Mouse (Mus musculus): ENCODE data around the gene Olfr695. TPM values are rescaled to one million over a fixed set of nuclear protein-coding genes. Genes with fewer than 3 reads are reported as not detected.

Olfr695 gene
- polyA plus RNA-seq, 1 experiment from 2014 or later, result not detected

DNA sequence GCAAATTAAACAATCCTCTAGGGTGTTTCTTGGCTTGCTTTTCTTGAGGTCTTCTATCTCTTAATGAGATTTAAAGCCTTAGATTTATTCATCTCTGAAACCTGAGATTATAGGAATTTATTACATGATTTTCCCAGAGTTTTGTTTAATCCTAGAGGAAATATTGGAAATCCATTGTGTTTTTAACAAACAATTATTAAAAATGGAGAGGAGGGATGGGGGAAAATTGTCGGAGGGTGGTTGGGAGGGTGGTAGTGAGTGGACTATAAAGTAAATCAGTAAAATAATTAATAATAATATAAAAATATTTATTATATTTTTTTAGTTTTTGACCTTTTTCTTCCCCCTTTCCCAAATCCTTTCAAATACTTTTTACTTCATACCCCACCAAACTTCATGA is 24.5 kb downstream of the Olfr695 start, which contains the start of gene Olfr694:
TSS of gene Olfr694 (minus strand) at position 101 of the 400 bp plus-strand sequence.
- Histone ChIP-seq H3K9ac (no peak within 1 kb of the TSS), H3K36me3 (no peaks in the 10 kb centered on the region), H3K27me3 (replicated peaks) (no peaks in the 10 kb centered on the region), H3K4me3 (replicated peaks) (no peak within 1 kb of the TSS), H3K27ac (no peak within 1 kb of the TSS), H3K4me1 (replicated peaks) (no peaks in the 10 kb centered on the region), H3K9me3 (no peaks in the 10 kb centered on the region), H3K4me2 (replicated peaks) (no peak within 1 kb of the TSS)
- 83% methylated on average over 1 of the region's 1 CpGs for WGBS
- ATAC-seq, result no peak

DNA sequence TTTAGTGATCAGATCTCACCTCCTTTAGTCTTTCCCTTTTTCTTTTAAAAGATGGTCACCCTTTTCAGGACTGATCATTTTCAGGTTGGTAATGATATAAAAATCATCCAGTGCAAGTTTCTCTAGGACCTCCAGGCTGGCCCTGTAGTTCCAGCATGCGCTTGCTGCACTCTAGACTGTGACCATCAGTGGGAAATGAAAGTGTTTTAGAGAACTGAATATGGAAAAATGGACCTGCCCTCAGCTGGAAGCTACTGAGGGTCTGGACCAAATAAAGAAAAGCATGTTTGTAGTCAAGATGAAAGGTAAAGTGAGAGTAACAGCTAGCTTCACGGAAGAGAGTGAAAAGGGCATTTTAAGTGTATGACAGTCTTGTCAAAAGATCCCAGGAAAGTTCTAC is 30.8 kb downstream of the Olfr695 start:
- Histone ChIP-seq H3K4me3 (replicated peaks) (no peak overlapping the region), H3K27ac (no peak overlapping the region), H3K27me3 (replicated peaks) (no peaks in the 10 kb centered on the region), H3K9ac (no peak overlapping the region), H3K4me2 (replicated peaks) (no peak overlapping the region), H3K9me3 (no peaks in the 10 kb centered on the region), H3K36me3 (no peaks in the 10 kb centered on the region), H3K4me1 (replicated peaks) (no peaks in the 10 kb centered on the region)
- WGBS, result 85% methylated on average over 2 of the region's 2 CpGs
- ATAC-seq, result no peak

DNA sequence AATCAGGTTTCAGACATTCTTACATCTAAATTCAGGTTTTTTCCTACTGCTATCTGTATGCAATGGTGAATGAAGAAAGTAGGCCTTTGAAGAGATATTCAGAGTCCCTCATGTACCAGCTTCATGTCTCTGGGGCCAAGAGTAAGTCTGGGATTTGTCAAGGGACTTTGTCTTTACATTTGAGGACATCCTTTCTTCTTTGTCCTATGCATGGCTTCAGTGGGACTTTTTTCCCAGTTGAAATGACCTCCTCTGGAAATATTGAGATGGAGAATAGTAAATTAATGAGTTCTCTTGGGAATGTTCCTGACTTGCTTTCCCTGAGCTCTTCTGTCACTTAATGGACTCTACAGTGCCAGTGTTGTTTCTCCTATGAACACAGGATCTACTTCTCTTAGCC is 35.7 kb downstream of the Olfr695 start, which contains the start of gene Olfr693:
TSS of gene Olfr693 (minus strand) at position 101 of the 400 bp plus-strand sequence.
- Histone ChIP-seq H3K9ac (no peak within 1 kb of the TSS), H3K4me1 (replicated peaks) (no peaks in the 10 kb centered on the region), H3K36me3 (no peaks in the 10 kb centered on the region), H3K4me2 (replicated peaks) (no peak within 1 kb of the TSS), H3K27ac (no peak within 1 kb of the TSS), H3K4me3 (replicated peaks) (no peak within 1 kb of the TSS), H3K27me3 (replicated peaks) (no peaks in the 10 kb centered on the region), H3K9me3 (no peaks in the 10 kb centered on the region)
- ATAC-seq, result no peak

Other genes starting within 250 kb of the Olfr695 start
- not detected in 2 replicates for gene Olfr693, start 35.8 kb downstream of the Olfr695 start, polyA plus RNA-seq (2015; fragmentation: Nextera tagmentation; extraction: Ambion mirVana)
- gene Olfr694, start 24.6 kb downstream of the Olfr695 start, polyA plus RNA-seq (2015; fragmentation: Nextera tagmentation; extraction: Ambion mirVana), result not detected in 2 replicates
- not detected in 2 replicates for gene Olfr697, start 26.0 kb upstream of the Olfr695 start, polyA plus RNA-seq (2015; fragmentation: Nextera tagmentation; extraction: Ambion mirVana)
- not detected in 2 replicates for gene Olfr698, start 39.0 kb upstream of the Olfr695 start, polyA plus RNA-seq (2015; fragmentation: Nextera tagmentation; extraction: Ambion mirVana)
- not detected in 2 replicates for gene Olfr699, start 76.8 kb upstream of the Olfr695 start, polyA plus RNA-seq (2015; fragmentation: Nextera tagmentation; extraction: Ambion mirVana)
- gene Olfr700, start 92.4 kb upstream of the Olfr695 start, polyA plus RNA-seq (2015; fragmentation: Nextera tagmentation; extraction: Ambion mirVana), result not detected in 2 replicates
- not detected in 2 replicates for gene Olfr701, start 97.7 kb upstream of the Olfr695 start, polyA plus RNA-seq (2015; fragmentation: Nextera tagmentation; extraction: Ambion mirVana)
- not detected in 2 replicates for gene Olfr702, start 117.5 kb upstream of the Olfr695 start, polyA plus RNA-seq (2015; fragmentation: Nextera tagmentation; extraction: Ambion mirVana)
- not detected in 2 replicates for gene Olfr703, start 127.0 kb upstream of the Olfr695 start, polyA plus RNA-seq (2015; fragmentation: Nextera tagmentation; extraction: Ambion mirVana)
- not detected in 2 replicates for gene Olfr704, start 146.8 kb upstream of the Olfr695 start, polyA plus RNA-seq (2015; fragmentation: Nextera tagmentation; extraction: Ambion mirVana)
- not detected in 2 replicates for gene Olfr705, start 160.5 kb upstream of the Olfr695 start, polyA plus RNA-seq (2015; fragmentation: Nextera tagmentation; extraction: Ambion mirVana)
- not detected in 2 replicates for gene Olfr706, start 171.8 kb upstream of the Olfr695 start, polyA plus RNA-seq (2015; fragmentation: Nextera tagmentation; extraction: Ambion mirVana)
- gene Olfr707, start 184.8 kb upstream of the Olfr695 start, polyA plus RNA-seq (2015; fragmentation: Nextera tagmentation; extraction: Ambion mirVana), result not detected in 2 replicates
- not detected in 2 replicates for gene Olfr1532-ps1, start 191.6 kb upstream of the Olfr695 start, polyA plus RNA-seq (2015; fragmentation: Nextera tagmentation; extraction: Ambion mirVana)
- not detected in 2 replicates for gene Olfr709-ps1, start 215.8 kb upstream of the Olfr695 start, polyA plus RNA-seq (2015; fragmentation: Nextera tagmentation; extraction: Ambion mirVana)
- not detected in 2 replicates for gene Olfr710, start 231.9 kb upstream of the Olfr695 start, polyA plus RNA-seq (2015; fragmentation: Nextera tagmentation; extraction: Ambion mirVana)
- not detected in 2 replicates for gene Olfr6, start 247.5 kb upstream of the Olfr695 start, polyA plus RNA-seq (2015; fragmentation: Nextera tagmentation; extraction: Ambion mirVana)